Comparison of ENCODE assay signal across 8 mouse cellular contexts in the genomic region with DNA sequence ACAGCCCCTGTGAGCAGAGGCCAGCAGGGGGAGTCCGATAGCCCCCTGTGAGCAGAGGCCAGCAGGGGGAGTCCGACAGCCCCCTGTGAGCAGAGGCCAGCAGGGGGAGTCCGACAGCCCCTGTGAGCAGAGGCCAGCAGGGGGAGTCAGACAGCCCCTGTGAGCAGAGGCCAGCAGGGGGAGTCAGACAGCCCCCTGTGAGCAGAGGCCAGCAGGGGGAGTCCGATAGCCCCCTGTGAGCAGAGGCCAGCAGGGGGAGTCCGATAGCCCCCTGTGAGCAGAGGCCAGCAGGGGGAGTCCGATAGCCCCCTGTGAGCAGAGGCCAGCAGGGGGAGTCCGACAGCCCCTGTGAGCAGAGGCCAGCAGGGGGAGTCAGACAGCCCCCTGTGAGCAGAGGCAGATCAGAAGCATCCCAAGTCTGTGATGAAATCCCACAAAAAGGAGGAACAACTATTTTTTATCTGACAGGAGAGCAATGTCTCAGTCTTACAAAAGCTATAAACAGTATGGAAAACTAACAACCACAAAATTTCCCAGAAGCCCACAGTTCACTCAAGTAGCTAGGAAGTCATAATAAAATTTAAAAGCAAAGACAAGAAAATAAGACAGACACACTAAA. TPM values are rescaled to one million over a fixed set of nuclear protein-coding genes. Genes with fewer than 3 reads are reported as not detected.
A peak's percentile ranks its signal among the peaks of the same experiment; 100 is the strongest.
DNase-seq lines count a peak whose midpoint lies in the region; ATAC-seq and TF ChIP-seq lines count a peak whose summit lies in the region.
"Not testable (repeated sequence)": the region's sequence is repeated elsewhere in the genome, so short reads cannot be mapped to it uniquely, and the experiment has no call there.
"Had no signal": no experiment of that assay in that cellular context is flagged by ENCODE, and none has a peak within 500 bp of the region (broad histone marks: within the 10 kb centered on the region; RNA-seq: fewer than 3 reads in every experiment).

No protein-coding gene starts in this region.

- intact Hi-C loops in left cerebral cortex, adult 2 months (cut with DNase I): loop anchor here (5.0 kb wide), 1 partner anchor 419 kb away; no protein-coding TSS in a partner anchor

- H3K27ac ChIP-seq in forebrain, postnatal 0 days (ENCODE audit: low read depth, low read length); left cerebral cortex, adult 2 months: not testable (repeated sequence)

- DNase-seq in 416B (ENCODE audit: low read depth): peak; percentile 47
- not testable (repeated sequence) for DNase-seq in Patski (ENCODE audit: low read depth, low spot score); forebrain, postnatal 0 days; left cerebral cortex, adult 2 months (ENCODE audit: extremely low spot score in 1 of 2, low spot score in 2 of 2)
- peak; percentile 8 for DNase-seq in induced T-regulatory cell, adult 2 months (ENCODE audit: low read depth)
- DNase-seq in lung, postnatal 10 days: peak; percentile 12
- peak; percentile 12 for DNase-seq in naive thymus-derived CD4-positive, alpha-beta T cell, adult 2 months (ENCODE audit: low read depth)

- not testable (repeated sequence) for H3K4me2 ChIP-seq in forebrain, postnatal 0 days (ENCODE audit: low read depth)

- POLR2A ChIA-PET in Patski (lab: Charles Lee): interaction anchor here (0.7 kb wide), 1 partner anchor 418 kb away, joined by 4 read pairs; no protein-coding TSS in a partner anchor

- H3K27me3 ChIP-seq in Patski; forebrain, postnatal 0 days (ENCODE audit: insufficient read depth, low read length): not testable (repeated sequence)

- not testable (repeated sequence) for H3K36me3 ChIP-seq in forebrain, postnatal 0 days (ENCODE audit: insufficient read depth)

- ATAC-seq in Patski; forebrain, postnatal 0 days: not testable (repeated sequence)

- H3K9ac ChIP-seq in forebrain, postnatal 0 days: not testable (repeated sequence)

- not testable (repeated sequence) for H3K9me3 ChIP-seq in forebrain, postnatal 0 days (ENCODE audit: low read length)

- CTCF ChIA-PET in Patski (lab: Charles Lee): interaction anchor here (0.7 to 2.2 kb wide), 9 partner anchors 8 to 403 kb away, joined by 3 to 10 read pairs (median 4); no protein-coding TSS in a partner anchor

- H3K4me1 ChIP-seq in forebrain, postnatal 0 days (ENCODE audit: insufficient read depth): not testable (repeated sequence)

- in situ Hi-C loops in Patski (cut with MboI; ENCODE audit: low pct_unique_long_range_greater_than_20kb): not testable (repeated sequence)

- H3K4me3 ChIP-seq in forebrain, postnatal 0 days (ENCODE audit: low read depth, low read length); left cerebral cortex, adult 2 months: not testable (repeated sequence)

- 92% methylated on average over 6 of the region's 7 CpGs for WGBS in forebrain, postnatal 0 days

- peak; percentile 45 for TF ChIP-seq CTCF in Patski (IDR thresholded peaks at IDR 0.05)
- TF ChIP-seq CTCF in forebrain, postnatal 0 days (IDR thresholded peaks at IDR 0.05; ENCODE audit: low read depth): peak; percentile 35
- TF ChIP-seq CTCF in left cerebral cortex, adult 2 months (IDR thresholded peaks at IDR 0.05): peak; percentile 28

RNA-seq across cellular contexts. Expression of gene Nuf2, which starts 13.3 kb away (rescaled TPM):
- 39.7 TPM for polyA plus RNA-seq in Patski (2021)
- 7.3 and 8.6 TPM in 2 replicates for total RNA-seq in forebrain, postnatal 0 days (2014; rRNA removed)
- polyA plus RNA-seq in forebrain, postnatal 0 days (2015; fragmentation: Nextera tagmentation; extraction: Ambion mirVana): 7.9 and 9.2 TPM in 2 replicates
- 1 to 10 TPM; 1.4 to 1.5 TPM for total RNA-seq in left cerebral cortex, adult 2 months (2021)
- polyA plus RNA-seq: liver, adult 2 months had no signal
